Comparison of ENCODE assay signal across 9 mouse cellular contexts in the genomic region with DNA sequence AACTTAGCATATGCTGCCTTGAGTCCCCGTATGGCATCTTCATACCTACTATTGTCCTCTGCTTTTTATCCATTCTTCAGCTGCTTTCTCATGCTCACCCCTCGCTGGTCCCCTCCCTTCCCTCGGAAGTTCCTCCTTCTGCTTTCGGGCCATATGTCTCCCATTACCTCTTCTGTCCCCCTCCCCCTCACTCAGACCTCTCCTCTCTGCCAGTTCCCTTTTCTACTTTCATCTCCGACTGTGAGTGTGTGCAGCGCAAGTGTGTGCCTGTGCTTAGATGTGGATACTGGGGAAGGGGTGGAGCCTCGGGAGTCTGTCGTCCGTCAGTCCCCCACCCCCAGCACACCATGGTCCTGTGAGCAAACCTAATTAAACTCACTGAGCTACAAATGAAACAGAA. TPM values are rescaled to one million over a fixed set of nuclear protein-coding genes. Genes with fewer than 3 reads are reported as not detected.
DNase-seq lines count a peak whose midpoint lies in the region; ATAC-seq and TF ChIP-seq lines count a peak whose summit lies in the region.
"Had no signal": no experiment of that assay in that cellular context is flagged by ENCODE, and none has a peak within 500 bp of the region (broad histone marks: within the 10 kb centered on the region; RNA-seq: fewer than 3 reads in every experiment).

No protein-coding gene starts in this region.

- 6% methylated on average over 9 of the region's 9 CpGs for WGBS in kidney, embryonic 16.5 days
- 8% methylated on average over 9 of the region's 9 CpGs for WGBS in embryonic facial prominence, embryonic 10.5 days
- WGBS in hindbrain, embryonic 13.5 days, result 12% methylated on average over 9 of the region's 9 CpGs
- WGBS in midbrain, embryonic 13.5 days, result 12% methylated on average over 9 of the region's 9 CpGs
- WGBS in cerebellum, adult 2 months, result 11% methylated on average over 9 of the region's 9 CpGs

- H3K36me3 ChIP-seq in kidney, embryonic 16.5 days (ENCODE audit: insufficient read depth, low read length), result no peaks in the 10 kb centered on the region
- H3K36me3 ChIP-seq in embryonic facial prominence, embryonic 10.5 days (replicated peaks), result no peaks in the 10 kb centered on the region
- no peaks in the 10 kb centered on the region for H3K36me3 ChIP-seq in hindbrain, embryonic 13.5 days
- H3K36me3 ChIP-seq in midbrain, embryonic 13.5 days, result no peaks in the 10 kb centered on the region

- DNase-seq in kidney, adult 8-10 months, result no peak
- DNase-seq in embryonic facial prominence, embryonic 10.5 days (ENCODE audit: low spot score), result peak; percentile 80
- no peak for DNase-seq in cerebellum, adult 2 months
- DNase-seq in urinary bladder, postnatal 36 days (ENCODE audit: low spot score in 2 of 2), result no peak
- DNase-seq in thymus, postnatal 4 days, result no peak

- H3K9me3 ChIP-seq in kidney, embryonic 16.5 days (ENCODE audit: low read length), result no peaks in the 10 kb centered on the region
- no peaks in the 10 kb centered on the region for H3K9me3 ChIP-seq in embryonic facial prominence, embryonic 10.5 days
- no peaks in the 10 kb centered on the region for H3K9me3 ChIP-seq in hindbrain, embryonic 13.5 days
- no peaks in the 10 kb centered on the region for H3K9me3 ChIP-seq in midbrain, embryonic 13.5 days

- peak overlapping the region; percentile 13; the same call in 1 of the 2 replicates for H3K4me3 ChIP-seq in kidney, embryonic 16.5 days (ENCODE audit: low read length)
- H3K4me3 ChIP-seq in embryonic facial prominence, embryonic 10.5 days, result peak overlapping the region; percentile 37
- H3K4me3 ChIP-seq in hindbrain, embryonic 13.5 days, result no peak overlapping the region
- no peak overlapping the region for H3K4me3 ChIP-seq in midbrain, embryonic 13.5 days (replicated peaks)
- no peak overlapping the region for H3K4me3 ChIP-seq in cerebellum, adult 2 months (replicated peaks; ENCODE audit: insufficient read depth, low read depth, low read length)
- H3K4me3 ChIP-seq: myocyte had no signal

- no peaks in the 10 kb centered on the region for H3K27me3 ChIP-seq in kidney, embryonic 16.5 days (ENCODE audit: insufficient read depth, low read length)
- peaks cover 33% of the 10 kb centered on the region for H3K27me3 ChIP-seq in embryonic facial prominence, embryonic 10.5 days (replicated peaks; ENCODE audit: low read depth, poor library complexity, severe bottlenecking)
- peaks cover 23% of the 10 kb centered on the region for H3K27me3 ChIP-seq in hindbrain, embryonic 13.5 days
- H3K27me3 ChIP-seq in midbrain, embryonic 13.5 days, result peaks cover 14% of the 10 kb centered on the region
- no peaks in the 10 kb centered on the region for H3K27me3 ChIP-seq in cerebellum, adult 2 months (ENCODE audit: control insufficient read depth, insufficient read depth, low read length)

- peaks cover 21% of the 10 kb centered on the region for H3K4me1 ChIP-seq in kidney, embryonic 16.5 days (ENCODE audit: insufficient read depth, low read length)
- peaks cover 56% of the 10 kb centered on the region for H3K4me1 ChIP-seq in embryonic facial prominence, embryonic 10.5 days
- H3K4me1 ChIP-seq in hindbrain, embryonic 13.5 days (replicated peaks), result peaks cover 27% of the 10 kb centered on the region
- peaks cover 31% of the 10 kb centered on the region for H3K4me1 ChIP-seq in midbrain, embryonic 13.5 days (replicated peaks)
- no peaks in the 10 kb centered on the region; the same call in 1 of the 2 replicates for H3K4me1 ChIP-seq in cerebellum, adult 2 months (ENCODE audit: control insufficient read depth, insufficient read depth, low read length)

- no peak overlapping the region; the same call in 1 of the 2 replicates for H3K9ac ChIP-seq in kidney, embryonic 16.5 days (replicated peaks; ENCODE audit: low read length)
- H3K9ac ChIP-seq in hindbrain, embryonic 13.5 days, result no peak overlapping the region
- H3K9ac ChIP-seq in midbrain, embryonic 13.5 days (replicated peaks), result no peak overlapping the region

- H3K27ac ChIP-seq in kidney, embryonic 16.5 days (ENCODE audit: low read length), result no peak overlapping the region
- H3K27ac ChIP-seq in embryonic facial prominence, embryonic 10.5 days (replicated peaks), result peak overlapping the region; percentile 87
- no peak overlapping the region for H3K27ac ChIP-seq in hindbrain, embryonic 13.5 days
- no peak overlapping the region for H3K27ac ChIP-seq in midbrain, embryonic 13.5 days
- no peak overlapping the region for H3K27ac ChIP-seq in cerebellum, adult 2 months (ENCODE audit: insufficient read depth, low read length)

- no peak for TF ChIP-seq POLR2A in cerebellum, adult 2 months (IDR thresholded peaks at IDR 0.05; ENCODE audit: borderline replicate concordance, insufficient read depth, low read length)

- peak overlapping the region; percentile 41 for H3K4me2 ChIP-seq in kidney, embryonic 16.5 days (replicated peaks; ENCODE audit: low read depth, low read length)
- peak overlapping the region; percentile 18; the same call in 1 of the 2 replicates for H3K4me2 ChIP-seq in hindbrain, embryonic 13.5 days
- H3K4me2 ChIP-seq in midbrain, embryonic 13.5 days (replicated peaks), result peak overlapping the region; percentile 25; the same call in 1 of the 2 replicates

- peak; percentile 41; the same call in 1 of the 2 replicates for ATAC-seq in kidney, embryonic 16.5 days (ENCODE audit: low FRiP score, low TSS enrichment)
- no peak for ATAC-seq in hindbrain, embryonic 13.5 days (ENCODE audit: low FRiP score)
- no peak for ATAC-seq in midbrain, embryonic 13.5 days

- TF ChIP-seq CTCF in cerebellum, adult 2 months (IDR thresholded peaks at IDR 0.05; ENCODE audit: borderline replicate concordance, insufficient read depth, low read depth, low read length), result no peak

RNA-seq across cellular contexts. Expression of a gene that starts 17.0 kb away (rescaled TPM):
- 2.5 and 2.6 TPM in 2 replicates for polyA plus RNA-seq in kidney, embryonic 16.5 days (2015; fragmentation: Nextera tagmentation; extraction: Ambion mirVana)
- 3.1 and 4.3 TPM in 2 replicates for polyA plus RNA-seq in embryonic facial prominence, embryonic 10.5 days (2016; fragmentation: Nextera tagmentation; extraction: Ambion mirVana)
- polyA plus RNA-seq in hindbrain, embryonic 13.5 days (2015; fragmentation: Nextera tagmentation; extraction: Ambion mirVana), result 6.1 and 8.1 TPM in 2 replicates
- polyA plus RNA-seq in midbrain, embryonic 13.5 days (2015; fragmentation: Nextera tagmentation; extraction: Ambion mirVana), result 10.9 and 14.6 TPM in 2 replicates
- polyA plus RNA-seq in cerebellum, adult 2 months (2012; rRNA removed), result 1.6 and 1.9 TPM in 2 replicates
- polyA plus RNA-seq: myocyte had no signal

Comparison
In these comparisons a context has a peak if more than half of its experiments do, and no peak if none do; other contexts are left out.
1. H3K4me3 ChIP-seq: peak in kidney, embryonic 16.5 days (single experiment) and embryonic facial prominence, embryonic 10.5 days (single experiment); none in hindbrain, embryonic 13.5 days (single experiment), midbrain, embryonic 13.5 days (single experiment) and cerebellum, adult 2 months (single experiment).
2. Peak in every context shown above with its lines, with median percentiles within 50 percentile points of each other: H3K4me2 ChIP-seq.